Mouse (Mus musculus) erythroblast, embryonic 14.5 days (primary cell): Measurements from ENCODE around the gene Bmp3.

Source experiments
- GATA1 ChIP-seq: IDR thresholded peaks from 2 replicates; pipeline ENCODE4 v1.6.1; 2012; ENCODE audit warnings: low read length, inconsistent platforms, mixed read lengths
- TAL1 ChIP-seq: IDR thresholded peaks from 3 replicates; pipeline ENCODE4 v1.6.1; 2012; ENCODE audit warnings: low read length, inconsistent platforms, mixed read lengths

DNA sequence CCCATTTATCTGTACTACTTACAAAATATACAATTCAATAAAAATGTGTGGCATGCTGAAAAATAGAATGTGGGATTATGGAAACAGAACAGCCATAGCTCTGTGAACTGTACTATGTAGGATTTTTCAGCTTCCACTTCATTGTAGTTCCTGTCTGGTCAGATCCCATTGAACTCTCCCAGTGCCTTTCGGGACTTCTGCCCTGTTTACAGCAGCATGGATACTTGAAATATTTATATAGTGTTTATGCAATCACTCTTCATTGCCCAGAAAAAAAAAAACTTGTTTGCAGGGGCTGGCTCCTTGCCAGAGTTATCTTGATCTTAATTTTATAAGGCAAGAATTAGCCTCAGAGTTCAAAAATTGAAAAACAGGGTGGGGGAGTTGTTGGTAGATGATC lies 9.6 kb upstream of the Bmp3 start:
- TF ChIP-seq GATA1 = no peak
- TF ChIP-seq TAL1 = no peak
